Mouse (Mus musculus): ENCODE measurements around the gene Celsr3. TPM values are rescaled to one million over a fixed set of nuclear protein-coding genes. Genes with fewer than 3 reads are reported as not detected.
A peak's percentile ranks its signal among the peaks of the same experiment; 100 is the strongest.

Celsr3 gene
- total RNA-seq, 2 experiments from 2014 or later = 65.1 to 75.0 TPM

GRCm38 (mm10) chr9:108831637-108832036, 5.5 kb downstream of the Celsr3 start:
- no peak overlapping the region for H3K27ac ChIP-seq
- intact Hi-C loops (cut with DNase I) = no loop called here
- no peak for TF ChIP-seq CTCF (IDR thresholded peaks at IDR 0.05)
- DNase-seq (ENCODE audit: extremely low spot score in 1 of 2, low spot score in 2 of 2) = no peak
- peak overlapping the region; percentile 21 for H3K4me3 ChIP-seq

- intact Hi-C loops (cut with DNase I) = no loop called here
- Histone ChIP-seq H3K4me3 (peak overlapping the region; percentile 21), H3K27ac (no peak overlapping the region)
- DNase-seq (ENCODE audit: extremely low spot score in 1 of 2, low spot score in 2 of 2) = peak; percentile 60 to 72
- TF ChIP-seq CTCF (IDR thresholded peaks at IDR 0.05) = no peak
Measured at GRCm38 (mm10) chr9:108832390-108833108, 6.4 kb downstream of the Celsr3 start.

GRCm38 (mm10) chr9:108842989-108843388, 16.9 kb downstream of the Celsr3 start:
- TF ChIP-seq CTCF (IDR thresholded peaks at IDR 0.05) = peak; percentile 49
- H3K27ac ChIP-seq = no peak overlapping the region
- H3K4me3 ChIP-seq = no peak overlapping the region
- intact Hi-C loops (cut with DNase I) = no loop called here
- DNase-seq (ENCODE audit: extremely low spot score in 1 of 2, low spot score in 2 of 2) = peak; percentile 53 to 54

GRCm38 (mm10) chr9:108845390-108845789, 19.3 kb downstream of the Celsr3 start:
- TF ChIP-seq CTCF (IDR thresholded peaks at IDR 0.05) = no peak
- DNase-seq (ENCODE audit: extremely low spot score in 1 of 2, low spot score in 2 of 2) = no peak
- Histone ChIP-seq H3K27ac (no peak overlapping the region), H3K4me3 (no peak overlapping the region)
- intact Hi-C loops (cut with DNase I) = no loop called here

GRCm38 (mm10) chr9:108847374-108847773, 21.3 kb downstream of the Celsr3 start:
- no peak for DNase-seq (ENCODE audit: extremely low spot score in 1 of 2, low spot score in 2 of 2)
- Histone ChIP-seq H3K4me3 (no peak overlapping the region), H3K27ac (no peak overlapping the region)
- TF ChIP-seq CTCF (IDR thresholded peaks at IDR 0.05) = no peak
- intact Hi-C loops (cut with DNase I) = no loop called here

- DNase-seq (ENCODE audit: extremely low spot score in 1 of 2, low spot score in 2 of 2) = no peak
- Histone ChIP-seq H3K4me3 (no peak overlapping the region), H3K27ac (no peak overlapping the region)
- no peak for TF ChIP-seq CTCF (IDR thresholded peaks at IDR 0.05)
- intact Hi-C loops (cut with DNase I) = no loop called here
Measured at GRCm38 (mm10) chr9:108848419-108848818, 22.3 kb downstream of the Celsr3 start.

- no peak for TF ChIP-seq CTCF (IDR thresholded peaks at IDR 0.05)
- H3K27ac ChIP-seq = peak within 1 kb of the TSS; percentile 86
- no peak for DNase-seq (ENCODE audit: extremely low spot score in 1 of 2, low spot score in 2 of 2)
- peak within 1 kb of the TSS; percentile 75 for H3K4me3 ChIP-seq
- intact Hi-C loops (cut with DNase I) = no loop called here
Measured at GRCm38 (mm10) chr9:108852976-108853375, 26.9 kb downstream of the Celsr3 start, which contains the start of gene Slc26a6. TSS of gene Slc26a6 (plus strand) at chr9:108853283.

- peak overlapping the region; percentile 75 for H3K4me3 ChIP-seq
- intact Hi-C loops (cut with DNase I) = no loop called here
- peak; percentile 70 for TF ChIP-seq CTCF (IDR thresholded peaks at IDR 0.05)
- H3K27ac ChIP-seq = peak overlapping the region; percentile 86
- DNase-seq (ENCODE audit: extremely low spot score in 1 of 2, low spot score in 2 of 2) = peak; percentile 88 to 90
Measured at GRCm38 (mm10) chr9:108853635-108854240, 27.6 kb downstream of the Celsr3 start.

GRCm38 (mm10) chr9:108854241-108854696, 28.1 kb downstream of the Celsr3 start:
- no peak for TF ChIP-seq CTCF (IDR thresholded peaks at IDR 0.05)

GRCm38 (mm10) chr9:108855335-108855734, 29.2 kb downstream of the Celsr3 start:
- no peak for DNase-seq (ENCODE audit: extremely low spot score in 1 of 2, low spot score in 2 of 2)
- Histone ChIP-seq H3K4me3 (no peak overlapping the region), H3K27ac (no peak overlapping the region)
- intact Hi-C loops (cut with DNase I) = no loop called here
- no peak for TF ChIP-seq CTCF (IDR thresholded peaks at IDR 0.05)

More at GRCm38 (mm10) chr9:108854241-108854696, 28.1 kb downstream of the Celsr3 start:
- Histone ChIP-seq H3K4me3 (peak overlapping the region; percentile 75), H3K27ac (peak overlapping the region; percentile 86)
- peak; percentile 82 for DNase-seq (ENCODE audit: extremely low spot score in 1 of 2, low spot score in 2 of 2)
- intact Hi-C loops (cut with DNase I) = no loop called here

- Histone ChIP-seq H3K4me3 (no peak overlapping the region), H3K27ac (no peak overlapping the region)
- no peak for TF ChIP-seq CTCF (IDR thresholded peaks at IDR 0.05)
- intact Hi-C loops (cut with DNase I) = no loop called here
- no peak for DNase-seq (ENCODE audit: extremely low spot score in 1 of 2, low spot score in 2 of 2)
Measured at GRCm38 (mm10) chr9:108858792-108859527, 32.8 kb downstream of the Celsr3 start.

Small RNA genes within 50 kb of the gene (microRNA-seq; reads per million reads assigned to microRNA genes)
- gene Gm23156 = 0 reads per million in 2 experiments

Other genes with a start within 250 kb of the Celsr3 start
- 100 to 1,000 TPM; 107 to 109 TPM for gene Wdr6, start 247.6 kb upstream of the Celsr3 start, total RNA-seq (2021)
- 10 to 100 TPM; 83.8 to 93.6 TPM for gene P4htm, start 228.7 kb upstream of the Celsr3 start, total RNA-seq (2021)
- 10 to 100 TPM; 51.7 to 53.8 TPM for gene Arih2, start 176.9 kb upstream of the Celsr3 start, total RNA-seq (2021)
- 10 to 100 TPM; 11.5 to 12.3 TPM for gene Slc25a20, start 164.2 kb upstream of the Celsr3 start, total RNA-seq (2021)
- 10 to 100 TPM; 47.0 to 48.3 TPM for gene Prkar2a, start 137.0 kb upstream of the Celsr3 start, total RNA-seq (2021)
- gene Ip6k2, start 42.5 kb upstream of the Celsr3 start, total RNA-seq (2021) = 100 to 1,000 TPM; 143 to 164 TPM
- gene Nckipsd, start 18.0 kb upstream of the Celsr3 start, total RNA-seq (2021) = 10 to 100 TPM; 64.7 to 68.0 TPM
- gene Slc26a6, start 27.0 kb downstream of the Celsr3 start, total RNA-seq (2021) = 10 to 100 TPM; 17.1 to 17.8 TPM
- not detected for gene Tmem89, start 88.3 kb downstream of the Celsr3 start, total RNA-seq (2021)
- 100 to 1,000 TPM; 358 to 364 TPM for gene Uqcrc1, start 110.3 kb downstream of the Celsr3 start, total RNA-seq (2021)
- 1 to 10 TPM; 2.8 to 4.0 TPM for gene Col7a1, start 127.3 kb downstream of the Celsr3 start, total RNA-seq (2021)
- under 1 TPM; 0.40 to 0.41 TPM for gene Ucn2, start 159.7 kb downstream of the Celsr3 start, total RNA-seq (2021)
- gene Pfkfb4, start 165.5 kb downstream of the Celsr3 start, total RNA-seq (2021) = 10 to 100 TPM; 15.8 to 17.7 TPM
- gene Shisa5, start 212.2 kb downstream of the Celsr3 start, total RNA-seq (2021) = 10 to 100 TPM; 71.6 to 77.5 TPM
- gene Trex1, start 233.4 kb downstream of the Celsr3 start, total RNA-seq (2021) = 10 to 100 TPM; 11.7 to 15.3 TPM
- 10 to 100 TPM; 28.0 to 28.3 TPM for gene Atrip, start 247.8 kb downstream of the Celsr3 start, total RNA-seq (2021)

All from left cerebral cortex, adult 2 months (tissue).